Mouse (Mus musculus) adrenal gland, adult (tissue): ENCODE measurements around the gene Rpp14.
"Not testable (repeated sequence)": the region's sequence is repeated elsewhere in the genome, so short reads cannot be mapped to it uniquely, and the experiment has no call there.

Source experiments
- DNase-seq, 2 experiments: peaks; one replicate each; pipeline ENCODE4 v3.0.0; 2022 to 2023; ENCODE audit warnings: low spot score in 1 of 2; ENCODE audit not compliant: inconsistent age in 2 of 2

Rpp14 gene

DNA sequence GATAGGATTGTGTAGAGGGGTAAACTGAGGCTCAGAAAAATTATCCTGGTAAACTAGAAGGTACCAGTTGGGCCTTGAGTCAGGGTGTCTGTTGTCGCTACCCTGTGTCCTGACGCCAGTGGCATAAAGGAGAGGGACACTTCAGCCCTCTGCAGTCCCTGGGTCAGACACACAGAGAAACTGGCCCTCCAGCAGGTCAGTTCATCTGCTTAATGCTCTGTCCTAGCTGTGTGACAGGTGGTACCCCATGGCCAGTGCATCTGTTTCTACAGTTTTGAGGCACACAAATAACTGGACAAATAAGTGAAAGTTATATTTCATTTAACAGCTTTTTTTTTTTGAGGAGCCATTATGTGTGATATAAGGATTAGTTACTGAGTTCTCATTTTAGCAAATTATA is 33.4 kb downstream of the Rpp14 start:
- DNase-seq, result peak in 1 of 2 experiments; percentile 20

DNA sequence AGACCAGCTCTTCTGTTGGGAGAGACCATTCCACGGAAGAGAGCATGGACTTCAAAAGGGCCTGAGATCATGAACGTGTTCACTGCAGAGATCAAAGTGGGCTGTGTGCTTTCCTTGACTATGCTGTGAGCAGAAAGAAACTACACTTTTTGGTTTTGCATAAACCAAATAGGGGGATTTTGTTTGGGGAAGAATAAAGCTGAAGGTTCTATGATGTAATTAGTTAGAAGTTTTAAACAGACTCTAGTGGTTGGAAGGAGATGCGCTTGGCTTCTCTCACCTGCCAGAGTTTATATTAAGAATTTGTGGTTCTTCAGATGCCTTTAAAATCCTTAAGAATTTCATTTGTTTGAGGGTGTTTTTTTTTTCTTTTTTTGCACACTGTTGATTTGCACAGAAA is 34.1 kb downstream of the Rpp14 start:
- no peak for DNase-seq

- no peak for DNase-seq
These were observed 34.6 kb downstream of the Rpp14 start for GRCm38 (mm10) chr14:8114756-8115155.

DNA sequence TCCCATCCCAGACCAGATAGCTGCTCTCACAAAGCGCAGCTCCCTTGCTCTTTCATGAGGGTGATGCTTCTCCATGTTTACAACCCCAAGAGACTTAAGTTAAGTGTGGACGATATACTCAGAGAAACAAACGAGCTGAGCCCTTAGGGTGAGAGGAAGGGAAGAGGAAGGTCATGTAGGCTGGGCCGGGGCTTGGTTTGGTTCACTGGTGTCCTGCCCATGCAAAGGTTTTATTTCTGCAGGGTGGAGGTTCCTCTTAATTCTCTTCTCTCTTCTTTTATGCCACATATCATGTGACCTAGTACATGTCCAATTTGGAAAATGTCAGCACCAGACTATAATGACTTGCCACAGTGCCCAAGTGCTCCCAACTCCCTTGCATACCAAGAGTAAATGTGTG is 35.6 kb downstream of the Rpp14 start:
- no peak for DNase-seq

GRCm38 (mm10) chr14:8117371-8117770 is 37.2 kb downstream of the Rpp14 start:
- DNase-seq, result no peak

DNA sequence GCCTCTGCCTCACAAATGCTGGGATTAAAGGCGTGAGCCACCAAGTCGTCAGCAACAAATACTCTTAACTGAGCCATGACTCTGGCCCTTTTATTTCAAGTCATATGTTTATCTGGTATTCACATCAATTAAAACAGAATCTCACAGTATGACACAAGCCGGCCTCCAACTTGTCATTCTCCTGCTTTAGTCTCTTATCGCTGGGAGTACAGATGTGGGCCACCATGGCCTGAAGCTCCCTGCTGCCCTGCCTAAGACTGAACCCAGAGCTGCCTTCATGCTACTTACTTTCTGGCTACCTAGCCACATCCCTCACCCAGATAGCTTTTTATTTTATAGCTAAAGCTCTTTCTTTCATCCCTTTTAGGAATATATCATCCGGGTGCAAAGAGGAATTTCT is 39.3 kb downstream of the Rpp14 start:
- no peak for DNase-seq

DNA sequence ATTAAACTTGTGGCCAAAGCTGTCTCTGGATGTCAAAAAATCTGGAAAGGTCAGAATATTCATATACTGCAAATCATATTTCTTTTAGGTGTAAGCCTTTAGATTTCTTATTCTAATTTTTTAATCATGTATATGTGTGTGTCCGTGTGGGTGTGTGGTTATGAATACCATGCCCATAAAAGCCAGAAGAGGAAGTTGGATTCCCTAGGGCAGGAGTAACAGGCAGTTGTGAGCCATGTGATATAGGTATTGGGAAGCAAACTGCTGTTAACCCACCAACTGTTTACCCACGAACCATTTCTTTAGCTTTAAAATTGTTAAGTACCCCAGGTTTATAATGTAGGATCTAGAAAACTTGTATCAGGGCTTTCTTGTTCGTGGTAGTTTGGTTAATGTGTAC is 39.7 kb downstream of the Rpp14 start:
- no peak for DNase-seq

DNA sequence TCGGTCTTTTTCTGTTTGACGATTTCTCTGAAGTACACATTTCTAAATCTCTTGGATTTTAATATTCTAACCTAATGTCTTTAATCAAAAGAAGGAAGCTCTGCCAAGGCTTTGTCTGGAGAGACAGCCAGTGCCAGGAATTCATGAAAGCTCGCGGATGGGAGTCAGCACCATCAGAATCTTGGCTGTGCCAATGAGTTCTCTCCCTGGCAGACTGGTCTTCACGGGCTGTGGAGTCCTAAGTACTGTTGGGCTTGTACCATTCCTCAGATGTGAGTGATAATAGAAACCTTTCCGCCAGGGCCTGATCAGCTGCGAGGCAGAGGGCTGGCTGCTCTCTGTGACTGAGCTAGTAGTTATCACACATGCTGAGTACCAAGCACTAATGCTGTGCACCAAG is 43.0 kb downstream of the Rpp14 start:
- DNase-seq, result no peak

GRCm38 (mm10) chr14:8123611-8124010 is 43.4 kb downstream of the Rpp14 start:
- not testable (repeated sequence) for DNase-seq

DNA sequence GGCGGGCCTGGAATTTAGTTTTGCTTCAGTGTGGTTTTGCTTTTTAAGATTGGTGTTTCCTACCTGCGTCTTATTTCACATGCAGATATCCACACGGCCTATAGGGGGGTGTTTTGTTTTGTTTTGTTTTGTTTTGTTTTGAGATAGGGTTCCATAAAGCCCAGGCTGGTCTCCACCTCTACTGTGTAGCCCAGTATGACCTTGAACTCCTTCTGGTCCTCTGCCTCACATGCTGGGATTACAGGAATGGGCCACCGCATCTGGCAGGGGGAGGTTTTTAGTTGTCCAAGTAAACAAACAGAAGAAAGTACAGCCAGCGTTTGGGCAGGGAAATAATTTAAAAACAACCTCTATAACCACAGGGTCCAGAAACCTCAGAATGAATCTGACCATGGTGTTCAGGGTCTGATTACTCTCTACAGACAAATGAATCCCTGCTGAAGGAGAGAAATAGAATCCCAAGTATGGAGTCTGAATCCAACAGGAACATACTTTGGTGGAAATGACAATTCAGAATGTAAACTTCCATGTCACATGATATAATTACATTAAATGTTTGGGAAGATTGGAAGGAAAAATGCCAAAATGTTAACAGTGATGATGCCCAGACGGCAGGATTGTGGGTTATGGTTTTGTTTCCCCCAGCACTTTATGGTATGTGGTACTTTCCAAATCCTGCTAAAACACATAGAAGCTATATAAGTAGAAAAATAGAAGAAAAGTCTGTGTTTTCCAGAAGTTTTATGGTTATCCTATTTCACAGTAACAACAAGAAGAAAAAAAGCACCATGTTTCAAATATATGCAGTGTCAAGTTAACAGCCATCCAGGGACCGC is 44.1 kb downstream of the Rpp14 start:
- peak in 1 of 2 experiments; percentile 35 for DNase-seq

DNA sequence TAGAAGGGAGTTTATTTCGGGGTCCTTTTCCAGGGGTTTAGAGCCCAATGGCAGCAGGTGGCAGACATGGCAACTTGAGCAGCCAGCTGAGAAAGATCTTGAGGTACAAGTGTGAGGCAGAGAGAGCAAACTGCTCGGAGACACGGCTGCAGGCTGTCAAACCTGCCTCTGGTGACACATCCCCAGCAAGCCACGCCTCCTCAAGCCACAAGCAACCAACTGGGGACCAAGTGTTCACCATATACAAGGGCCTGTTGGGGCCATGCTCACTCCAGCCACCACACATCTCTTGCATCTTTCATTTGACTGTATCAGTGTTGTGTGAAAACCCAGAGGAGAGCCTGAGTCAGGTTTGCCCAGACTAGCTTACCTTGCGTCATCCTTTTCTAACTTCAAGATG is 47.8 kb downstream of the Rpp14 start:
- DNase-seq, result no peak

- DNase-seq, result no peak
These were observed 52.6 kb downstream of the Rpp14 start for GRCm38 (mm10) chr14:8132789-8133188.

- no peak for DNase-seq
These were observed 54.1 kb downstream of the Rpp14 start for GRCm38 (mm10) chr14:8134234-8134633.

DNA sequence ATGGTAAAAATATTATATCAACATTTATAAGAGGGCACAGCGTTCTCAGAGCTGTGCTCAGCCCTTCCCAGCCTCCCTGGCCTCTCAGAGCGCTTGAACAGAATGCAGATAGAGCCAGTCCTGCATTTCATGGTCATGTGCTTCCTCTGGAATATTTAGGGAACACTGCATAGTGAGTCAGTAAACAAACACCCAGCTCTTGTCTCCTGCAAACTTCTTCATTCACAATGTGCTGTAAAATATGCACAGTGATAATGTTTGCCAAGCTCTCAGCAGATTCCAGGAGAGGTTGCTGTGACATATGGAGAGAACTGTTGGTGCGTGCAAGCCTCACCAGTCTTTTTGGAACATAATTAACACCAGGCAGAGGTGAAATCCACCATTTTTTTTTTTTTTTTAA is 55.0 kb downstream of the Rpp14 start:
- no peak for DNase-seq

DNA sequence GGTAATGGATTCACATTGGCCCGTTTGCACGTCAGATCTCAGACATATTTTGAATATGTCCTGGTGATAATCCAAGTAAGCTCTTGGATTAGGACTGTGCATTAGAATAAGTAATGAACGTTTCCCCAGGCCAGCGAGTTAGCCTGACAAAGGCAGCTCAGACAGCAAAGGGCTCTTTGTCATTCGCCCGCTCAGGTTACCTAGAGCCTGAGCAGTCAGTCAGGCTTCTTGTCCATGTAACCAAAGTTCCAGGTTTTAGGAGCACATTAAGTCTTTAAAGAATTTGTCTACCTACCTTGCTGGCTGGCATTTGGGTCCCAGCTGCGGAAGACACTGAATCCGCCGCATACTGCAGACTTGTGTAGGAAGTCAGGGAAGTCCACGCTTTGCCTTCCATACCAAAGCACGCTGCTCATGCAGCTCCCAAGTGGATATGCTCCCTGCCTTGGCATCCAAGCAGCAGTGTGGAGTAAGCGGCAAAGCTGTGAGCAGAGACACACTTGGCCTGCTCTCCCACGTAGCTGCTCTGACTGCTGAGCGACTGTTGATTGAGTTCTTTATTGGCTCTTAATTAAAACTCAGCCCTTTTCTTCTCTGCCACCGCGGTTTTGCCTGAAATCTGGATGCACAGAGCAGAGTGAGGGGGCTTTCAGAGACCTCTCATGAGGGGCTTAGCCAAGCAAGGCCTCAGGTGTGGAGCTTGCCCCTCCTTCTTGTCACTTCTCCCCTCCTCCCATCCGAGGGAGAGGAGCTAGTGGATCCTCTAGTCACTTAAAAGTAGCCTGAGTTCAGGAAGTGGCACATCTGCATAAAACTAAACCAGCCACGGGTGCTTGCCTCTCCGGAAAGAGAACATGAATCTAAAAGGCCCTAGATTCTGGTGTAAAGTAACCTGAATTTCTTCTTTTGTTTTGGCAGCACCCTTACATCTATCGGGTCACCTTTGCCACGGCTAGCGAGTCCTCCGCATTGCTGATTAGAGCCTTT is 59.9 kb downstream of the Rpp14 start:
- no peak for DNase-seq

GRCm38 (mm10) chr14:8141131-8141530 is 61.0 kb downstream of the Rpp14 start:
- DNase-seq, result no peak
